Mouse (Mus musculus): Measurements from ENCODE around the gene Ampd1.
A peak's percentile ranks its signal among the peaks of the same experiment; 100 is the strongest.

DNA sequence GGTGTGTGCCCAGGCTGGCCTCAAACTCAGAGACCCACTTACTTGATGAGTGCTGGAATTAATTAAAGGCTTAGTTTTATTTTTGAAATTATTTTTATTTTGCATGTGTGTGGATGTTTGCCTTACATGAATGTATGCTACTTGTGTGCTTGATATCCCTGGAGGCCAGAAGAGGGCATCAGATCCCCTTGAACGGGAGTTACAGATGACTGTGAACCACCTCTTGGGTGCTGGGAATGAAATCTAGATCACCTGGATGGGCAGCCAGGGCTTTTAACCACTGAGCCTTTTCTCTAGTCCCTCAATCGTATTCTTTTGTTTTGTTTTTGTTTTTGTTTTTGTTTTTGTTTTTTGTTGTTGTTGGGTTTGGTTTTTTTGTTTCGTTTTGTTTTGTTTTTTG, 52.3 kb downstream of the Ampd1 start:
- TF ChIP-seq POLR2A (IDR thresholded peaks at IDR 0.05; ENCODE audit: control insufficient read depth in 1 of 2, insufficient read depth in 1 of 2, low read depth in 1 of 2, low read length in 2 of 2, poor library complexity in 1 of 2): no peak
- peak in 2 of 3 experiments; percentile 17 to 33; a peak in 2 of 6 replicates for TF ChIP-seq CTCF (IDR thresholded peaks at IDR 0.05 in 2 of 3, conservative IDR thresholded peaks at IDR 0.05 in 1 of 3; ENCODE audit: control insufficient read depth in 1 of 3, insufficient read depth in 1 of 3, low read depth in 2 of 3, low read length in 3 of 3, poor library complexity in 1 of 3, severe bottlenecking in 1 of 3)
- TF ChIP-seq RCOR1 (IDR thresholded peaks at IDR 0.05; ENCODE audit: low read depth, low read length): no peak
- no peak for TF ChIP-seq ZC3H11A (IDR thresholded peaks at IDR 0.05; ENCODE audit: low read depth, low read length)
- no peak for TF ChIP-seq GABPA (IDR thresholded peaks at IDR 0.05; ENCODE audit: low read depth, low read length)
- no peak for TF ChIP-seq JUND (IDR thresholded peaks at IDR 0.05; ENCODE audit: low read depth, low read length)
- no peak for TF ChIP-seq ZNF384 (IDR thresholded peaks at IDR 0.05; ENCODE audit: low read depth, low read length)
- TF ChIP-seq EP300 (IDR thresholded peaks at IDR 0.05; ENCODE audit: low read depth in 1 of 2, low read length in 2 of 2): no peak
- TF ChIP-seq RAD21 (IDR thresholded peaks at IDR 0.05; ENCODE audit: low read depth, low read length): peak; percentile 22
- no peak for TF ChIP-seq TAL1 (IDR thresholded peaks at IDR 0.05; ENCODE audit: low read length)
- no peak for TF ChIP-seq MAFK (IDR thresholded peaks at IDR 0.05; ENCODE audit: borderline replicate concordance, low read depth, low read length)
- no peak for TF ChIP-seq ZKSCAN1 (IDR thresholded peaks at IDR 0.05; ENCODE audit: low read depth, low read length)
